Mouse (Mus musculus) lung, postnatal 0 days (tissue): ENCODE measurements at regions not wholly inside any gene's neighbourhood (a gene's known extent, or its start where the extent isn't known, plus 50 kb on each side); places are given as distances from the start of the nearest gene placed in this dataset.

Experiments
- CTCF ChIP-seq: IDR thresholded peaks from 2 replicates; pipeline ENCODE4 v1.5.1; 2016; ENCODE audit warnings: antibody characterized with exemption, mild to moderate bottlenecking
- EP300 ChIP-seq: IDR thresholded peaks from 2 replicates; pipeline ENCODE4 v1.6.1; 2016; ENCODE audit warnings: antibody characterized with exemption, mild to moderate bottlenecking, control low read depth

- TF ChIP-seq EP300 (no peak), CTCF (no peak)
Measured at GRCm38 (mm10) chr5:4665978-4666377, 91.9 kb downstream of the Fzd1 start.
